Mouse (Mus musculus) lung, adult 2 months (tissue): ENCODE results near the gene Itga10.
"Not testable (repeated sequence)": the region's sequence is repeated elsewhere in the genome, so short reads cannot be mapped to it uniquely, and the experiment has no call there.

Source experiments
- CTCF ChIP-seq: fragments of 200-500 bp; IDR thresholded peaks from 2 replicates; pipeline ENCODE4 v1.5.1; 2011; ENCODE audit warnings: mild to moderate bottlenecking, low read length, control low read depth; ENCODE audit not compliant: insufficient read depth
- POLR2A ChIP-seq: fragments of 200-500 bp; IDR thresholded peaks from 2 replicates; pipeline ENCODE4 v1.6.1; 2011; ENCODE audit warnings: low read depth, mild to moderate bottlenecking, control low read depth, low read length, borderline replicate concordance; ENCODE audit errors: extremely low read depth

DNA sequence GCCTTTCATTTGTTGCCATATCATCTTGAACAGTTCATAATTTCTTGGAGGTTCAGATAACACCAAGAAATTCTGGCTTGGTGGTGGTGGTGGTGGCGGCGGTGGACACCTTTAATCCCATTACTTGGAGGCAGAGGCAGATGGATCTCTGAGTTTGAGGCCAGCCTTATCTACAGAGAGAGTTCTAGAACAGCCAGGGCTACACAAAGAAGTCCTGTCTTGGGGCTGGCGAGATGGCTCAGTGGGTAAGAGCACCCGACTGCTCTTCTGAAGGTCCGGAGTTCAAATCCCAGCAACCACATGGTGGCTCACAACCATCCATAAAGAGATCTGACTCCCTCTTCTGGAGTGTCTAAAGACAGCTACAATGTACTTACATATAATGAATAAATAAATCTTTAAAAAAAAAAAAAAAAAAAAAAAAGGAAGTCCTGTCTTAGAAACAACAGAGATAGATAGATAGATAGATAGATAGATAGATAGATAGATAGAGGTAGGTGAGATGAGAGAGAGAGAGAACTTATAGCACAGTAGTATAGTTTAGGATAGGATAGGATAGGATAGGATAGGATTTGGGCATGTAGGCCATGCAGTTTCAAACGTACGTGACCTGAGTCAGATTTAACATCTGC lies 20.5 kb downstream of the Itga10 start:
- TF ChIP-seq POLR2A, CTCF: not testable (repeated sequence)
